Mouse (Mus musculus) A20 (cell line): ENCODE data around the gene Foxe1.
A peak's percentile ranks its signal among the peaks of the same experiment; 100 is the strongest.

ENCODE experiments used
- DNase-seq: peaks from one replicate; pipeline ENCODE4 v3.0.0-alpha.2; 2011; ENCODE audit warnings: low read depth, low spot score

Foxe1 gene

GRCm38 (mm10) chr4:46343596-46344260, at the start of gene Foxe1:
Foxe1 (plus strand) TSS chr4:46343609.
- no peak for DNase-seq

GRCm38 (mm10) chr4:46304071-46304470, 39.3 kb upstream of the Foxe1 start:
- peak; percentile 36 for DNase-seq

GRCm38 (mm10) chr4:46304757-46305384, 38.5 kb upstream of the Foxe1 start:
- peak; percentile 78 for DNase-seq

GRCm38 (mm10) chr4:46305436-46305835, 38.0 kb upstream of the Foxe1 start:
- DNase-seq, result no peak

- no peak for DNase-seq
Observed at GRCm38 (mm10) chr4:46307341-46307740, 36.1 kb upstream of the Foxe1 start.

GRCm38 (mm10) chr4:46307869-46308268, 35.5 kb upstream of the Foxe1 start:
- DNase-seq, result no peak

GRCm38 (mm10) chr4:46311631-46312030, 31.8 kb upstream of the Foxe1 start:
- no peak for DNase-seq

GRCm38 (mm10) chr4:46321730-46322389, 21.5 kb upstream of the Foxe1 start:
- DNase-seq, result no peak

- no peak for DNase-seq
Observed at GRCm38 (mm10) chr4:46322715-46323114, 20.7 kb upstream of the Foxe1 start.

- peak; percentile 85 for DNase-seq
Observed at GRCm38 (mm10) chr4:46328906-46329305, 14.5 kb upstream of the Foxe1 start.

- no peak for DNase-seq
Observed at GRCm38 (mm10) chr4:46335846-46336245, 7.6 kb upstream of the Foxe1 start.

- no peak for DNase-seq
Observed at GRCm38 (mm10) chr4:46337990-46338389, 5.4 kb upstream of the Foxe1 start.

- no peak for DNase-seq
Observed at GRCm38 (mm10) chr4:46339026-46339425, 4.4 kb upstream of the Foxe1 start.

GRCm38 (mm10) chr4:46339584-46339983, 3.8 kb upstream of the Foxe1 start:
- DNase-seq, result no peak

- DNase-seq, result no peak
Observed at GRCm38 (mm10) chr4:46341831-46342680, 1.4 kb upstream of the Foxe1 start.

GRCm38 (mm10) chr4:46342711-46343286, 610 bp upstream of the Foxe1 start:
- DNase-seq, result no peak

- DNase-seq, result no peak
Observed at GRCm38 (mm10) chr4:46344288-46344687, 879 bp downstream of the Foxe1 start.

- no peak for DNase-seq
Observed at GRCm38 (mm10) chr4:46345056-46345772, 1.8 kb downstream of the Foxe1 start.

GRCm38 (mm10) chr4:46345773-46346100, 2.3 kb downstream of the Foxe1 start:
- no peak for DNase-seq

- DNase-seq, result no peak
Observed at GRCm38 (mm10) chr4:46346221-46346620, 2.8 kb downstream of the Foxe1 start.

GRCm38 (mm10) chr4:46347141-46347540, 3.7 kb downstream of the Foxe1 start:
- DNase-seq, result no peak
